Mouse (Mus musculus) lung, adult 2 months (tissue): ENCODE data around the gene Ak1. TPM values are rescaled to one million over a fixed set of nuclear protein-coding genes. Genes with fewer than 3 reads are reported as not detected.

ENCODE experiments used
- DNase-seq: peaks from one replicate; pipeline ENCODE4 v3.0.0; 2022
- H3K4me1 ChIP-seq: fragments of 200-500 bp; 2 replicates; pipeline ENCODE4 v1.6.1; 2011; ENCODE audit warnings: low read length; ENCODE audit not compliant: control insufficient read depth, insufficient read depth
- H3K4me3 ChIP-seq: fragments of 200-500 bp; replicated peaks from 2 replicates; pipeline ENCODE3; 2011; ENCODE audit warnings: low read depth, mild to moderate bottlenecking, control low read depth, low read length; ENCODE audit errors: extremely low read depth
- CTCF ChIP-seq: fragments of 200-500 bp; IDR thresholded peaks from 2 replicates; pipeline ENCODE4 v1.5.1; 2011; ENCODE audit warnings: mild to moderate bottlenecking, low read length, control low read depth; ENCODE audit not compliant: insufficient read depth
- POLR2A ChIP-seq: fragments of 200-500 bp; IDR thresholded peaks from 2 replicates; pipeline ENCODE4 v1.6.1; 2011; ENCODE audit warnings: low read depth, mild to moderate bottlenecking, control low read depth, low read length, borderline replicate concordance; ENCODE audit errors: extremely low read depth
- whole genome bisulfite sequencing: fragments of 180-500 bp; shearing (Covaris S2); methylation state at CpG from one replicate; pipeline ENCODE4 v1.1.7; 2018; 5-methylcytosine and 5-hydroxymethylcytosine counted together
- polyA plus RNA-seq: library from polyadenylated mRNA; depleted of rRNA; stranded (reverse); fragments of >200 nt; gene quantifications from 2 replicates; pipeline ENCODE4 v1.2.3, GENCODE M21; 2012

The Ak1 gene
- polyA plus RNA-seq, 1 experiment = 65.9 TPM

DNA sequence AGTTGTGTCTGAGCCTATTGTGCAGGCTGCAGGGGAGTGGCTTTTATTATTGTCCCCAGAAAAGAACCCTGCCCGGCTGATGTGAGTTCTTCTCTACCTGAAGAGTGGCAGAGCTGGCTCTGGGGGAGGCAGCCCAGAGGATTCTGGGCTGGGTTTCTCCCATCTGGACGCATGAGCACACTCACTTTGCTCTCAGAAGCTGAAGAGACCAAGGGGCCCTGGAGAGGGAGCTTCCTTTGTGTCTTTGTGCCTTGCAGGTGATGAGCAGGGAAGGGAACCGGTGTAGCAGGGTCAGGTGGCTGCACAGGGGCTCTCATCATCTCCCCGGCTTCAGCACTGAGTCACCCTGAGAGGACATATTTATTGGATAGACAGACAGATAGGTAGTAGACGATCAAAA, 40.7 kb downstream of the Ak1 start:
- no peak for TF ChIP-seq POLR2A
- no peak for TF ChIP-seq CTCF
- WGBS = 49% methylated on average over 5 of the region's 5 CpGs
- DNase-seq = no peak
- Histone ChIP-seq H3K4me3 (no peak overlapping the region), H3K4me1 (peaks cover 24% of the 10 kb centered on the region)

DNA sequence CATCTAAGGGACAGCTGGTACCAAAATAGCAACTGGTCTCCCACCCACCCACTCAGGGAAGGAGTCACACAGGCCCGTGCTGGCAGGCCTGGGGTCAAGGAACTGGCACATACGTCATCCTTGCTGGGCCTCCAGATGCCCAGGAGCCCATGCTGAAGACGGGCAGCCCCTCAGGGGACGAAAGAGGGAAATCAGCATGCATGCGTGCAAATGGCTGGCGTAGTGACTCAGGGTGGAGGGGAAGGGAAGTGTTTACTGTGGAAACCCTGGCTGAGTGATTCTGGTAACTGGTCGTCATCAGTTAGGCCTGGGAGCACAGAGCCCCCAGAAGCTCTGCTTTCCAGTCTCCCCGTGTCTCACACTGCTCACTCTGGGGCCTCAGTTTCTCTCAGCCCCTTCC, 43.8 kb downstream of the Ak1 start:
- no peak overlapping the region for H3K4me3 ChIP-seq
- TF ChIP-seq CTCF (no peak), POLR2A (no peak)
- peaks cover 17% of the 10 kb centered on the region for H3K4me1 ChIP-seq
- WGBS = 48% methylated on average over 8 of the region's 8 CpGs
- no peak for DNase-seq

DNA sequence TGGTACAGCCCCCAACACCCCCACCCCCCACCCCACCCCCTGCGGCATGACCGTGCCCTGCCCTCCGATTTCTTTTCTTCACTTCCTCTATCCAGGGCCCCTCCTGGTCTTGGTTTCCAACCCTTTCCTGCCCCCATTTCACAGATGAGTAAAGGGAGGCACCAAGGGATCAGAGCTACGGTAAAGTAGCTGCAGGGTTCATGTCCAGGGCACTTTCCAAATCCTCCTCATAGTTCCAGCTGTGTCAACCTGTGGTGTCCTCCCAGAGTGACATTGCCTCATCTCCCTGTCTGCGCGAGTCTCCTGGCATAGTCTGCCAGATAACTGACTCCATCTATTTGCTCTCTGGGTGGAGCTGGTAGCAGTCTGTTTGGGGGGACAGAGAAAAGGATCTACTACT, 44.3 kb downstream of the Ak1 start:
- Histone ChIP-seq H3K4me1 (peaks cover 13% of the 10 kb centered on the region), H3K4me3 (no peak overlapping the region)
- WGBS = 40% methylated on average over 6 of the region's 6 CpGs
- DNase-seq = no peak
- no peak for TF ChIP-seq POLR2A
- TF ChIP-seq CTCF = no peak

DNA sequence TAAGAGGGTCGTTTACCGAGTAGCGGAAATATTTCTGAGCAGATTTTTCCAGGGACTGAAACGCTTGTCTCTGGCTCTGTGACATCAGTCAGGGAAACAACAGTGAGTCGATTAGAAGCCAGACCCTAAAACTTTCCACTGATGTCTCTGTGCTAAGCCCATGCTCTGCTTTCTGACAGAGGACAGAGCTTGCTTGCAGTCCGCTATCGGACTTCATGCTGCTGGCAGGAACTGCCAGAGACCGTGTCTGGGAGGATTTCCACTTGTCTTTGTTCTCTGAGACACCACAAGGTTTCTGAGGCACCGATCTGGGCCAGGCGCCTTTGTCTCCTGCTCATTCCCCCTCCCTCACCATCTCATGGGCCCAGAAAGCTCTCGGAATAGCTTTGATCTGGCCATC, 46.2 kb downstream of the Ak1 start:
- WGBS = 30% methylated on average over 11 of the region's 11 CpGs
- Histone ChIP-seq H3K4me1 (peaks cover 7% of the 10 kb centered on the region), H3K4me3 (no peak overlapping the region)
- TF ChIP-seq POLR2A = no peak
- TF ChIP-seq CTCF = no peak
- DNase-seq = no peak

DNA sequence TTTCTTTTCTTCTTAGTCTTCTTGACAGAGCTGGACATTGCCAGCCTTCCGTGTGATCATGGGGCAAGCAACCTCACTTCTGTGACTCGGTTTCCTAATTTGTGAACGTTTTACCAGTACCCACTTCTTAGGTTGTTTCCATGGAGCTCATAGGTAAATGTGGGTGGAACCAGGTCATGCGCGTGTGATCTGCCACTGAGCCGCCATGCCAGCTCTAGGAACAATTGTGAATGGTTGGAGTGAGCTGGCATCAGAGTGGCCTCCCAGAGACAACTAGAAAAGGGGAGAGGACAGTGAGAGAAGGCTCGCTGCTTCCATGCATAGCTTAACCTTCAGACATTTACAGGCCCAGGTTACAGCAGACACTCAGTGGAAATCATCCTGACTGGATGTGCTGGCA, 46.6 kb downstream of the Ak1 start:
- WGBS = 80% methylated on average over 7 of the region's 7 CpGs
- TF ChIP-seq CTCF (no peak), POLR2A (no peak)
- DNase-seq = no peak
- peaks cover 7% of the 10 kb centered on the region for H3K4me1 ChIP-seq
- H3K4me3 ChIP-seq = no peak overlapping the region

DNA sequence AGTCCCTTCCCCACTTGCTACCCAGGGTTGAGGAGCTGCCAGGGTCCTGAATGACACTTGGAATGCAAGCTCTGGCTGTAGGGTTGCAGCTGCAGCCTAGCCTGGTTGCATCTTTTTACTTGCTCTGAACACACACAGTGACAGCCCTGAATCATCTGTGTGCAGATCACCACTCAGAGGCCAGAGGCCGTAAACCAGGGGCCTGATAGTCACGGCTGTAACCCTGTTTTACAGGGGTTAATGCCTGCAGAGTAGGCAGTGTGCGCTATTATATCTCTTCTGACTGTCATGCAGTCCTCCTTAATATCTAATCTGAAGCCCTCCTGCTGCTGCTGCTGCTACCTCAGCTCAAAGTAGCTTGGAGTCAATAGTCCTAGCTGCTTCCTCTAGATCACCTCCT, 48.3 kb downstream of the Ak1 start:
- DNase-seq = no peak
- no peak overlapping the region for H3K4me3 ChIP-seq
- H3K4me1 ChIP-seq = peaks cover 6% of the 10 kb centered on the region
- TF ChIP-seq CTCF (no peak), POLR2A (no peak)
- 79% methylated on average over 3 of the region's 3 CpGs for WGBS

DNA sequence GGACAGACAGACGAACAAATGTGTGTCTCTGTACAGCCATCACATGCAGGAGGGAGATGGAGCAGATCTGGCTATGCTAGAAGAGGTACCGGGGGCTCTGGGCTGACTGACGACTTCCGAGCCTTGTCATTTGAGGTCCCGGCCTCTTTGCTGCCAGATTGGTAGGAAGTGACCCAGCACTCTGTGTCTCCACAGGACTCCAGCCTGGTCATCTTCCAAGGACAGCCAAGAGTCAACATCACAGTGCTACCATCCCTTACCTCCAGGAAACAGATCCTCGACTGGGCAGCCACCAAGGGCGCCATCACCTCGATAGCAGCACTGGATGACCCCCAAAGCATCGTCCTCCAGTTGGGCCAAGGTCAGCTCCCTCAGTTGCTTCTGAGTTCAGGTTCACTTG, 49.6 kb downstream of the Ak1 start:
- TF ChIP-seq CTCF (no peak), POLR2A (no peak)

DNA sequence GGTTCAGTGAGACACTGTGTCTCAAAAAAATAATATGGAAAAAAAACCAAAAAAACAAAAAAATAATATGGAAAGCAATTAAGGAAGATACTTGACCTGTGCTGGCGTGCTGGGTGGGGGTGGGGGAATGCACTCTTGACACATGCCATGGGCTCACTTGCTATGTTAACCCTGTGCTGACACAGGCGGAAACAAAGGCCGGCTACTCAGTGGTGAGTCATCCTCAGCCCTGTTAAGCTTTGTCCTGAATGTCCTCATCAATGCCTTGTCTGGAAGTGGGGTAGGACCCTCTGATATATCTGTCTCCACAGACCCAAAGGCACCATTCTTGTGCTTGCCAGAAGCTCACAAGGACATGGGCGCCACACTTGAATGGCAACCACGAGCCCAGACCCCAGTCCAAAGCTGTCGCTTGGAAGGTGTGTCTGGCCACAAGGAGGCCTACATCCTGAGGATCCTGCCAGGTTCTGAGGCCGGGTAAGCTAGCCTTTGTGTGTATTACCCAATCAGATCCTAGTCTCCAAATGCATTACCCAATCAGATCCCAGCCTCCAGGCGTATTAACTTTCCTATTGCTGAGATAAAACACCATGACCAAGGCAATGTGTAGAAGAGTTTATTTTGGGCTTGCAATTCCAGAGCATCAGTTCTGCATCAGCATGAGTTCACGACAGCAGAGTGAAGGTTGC, 50.5 kb downstream of the Ak1 start:
- DNase-seq = no peak
- no peak overlapping the region for H3K4me3 ChIP-seq
- no peaks in the 10 kb centered on the region; the same call in 1 of the 2 replicates for H3K4me1 ChIP-seq
- WGBS = 75% methylated on average over 9 of the region's 9 CpGs
- no peak for TF ChIP-seq CTCF
- no peak for TF ChIP-seq POLR2A

More for the DNA sequence above, 49.6 kb downstream of the Ak1 start:
- no peak for DNase-seq
- no peaks in the 10 kb centered on the region; the same call in 1 of the 2 replicates for H3K4me1 ChIP-seq
- H3K4me3 ChIP-seq = no peak overlapping the region
- WGBS = 78% methylated on average over 9 of the region's 9 CpGs

DNA sequence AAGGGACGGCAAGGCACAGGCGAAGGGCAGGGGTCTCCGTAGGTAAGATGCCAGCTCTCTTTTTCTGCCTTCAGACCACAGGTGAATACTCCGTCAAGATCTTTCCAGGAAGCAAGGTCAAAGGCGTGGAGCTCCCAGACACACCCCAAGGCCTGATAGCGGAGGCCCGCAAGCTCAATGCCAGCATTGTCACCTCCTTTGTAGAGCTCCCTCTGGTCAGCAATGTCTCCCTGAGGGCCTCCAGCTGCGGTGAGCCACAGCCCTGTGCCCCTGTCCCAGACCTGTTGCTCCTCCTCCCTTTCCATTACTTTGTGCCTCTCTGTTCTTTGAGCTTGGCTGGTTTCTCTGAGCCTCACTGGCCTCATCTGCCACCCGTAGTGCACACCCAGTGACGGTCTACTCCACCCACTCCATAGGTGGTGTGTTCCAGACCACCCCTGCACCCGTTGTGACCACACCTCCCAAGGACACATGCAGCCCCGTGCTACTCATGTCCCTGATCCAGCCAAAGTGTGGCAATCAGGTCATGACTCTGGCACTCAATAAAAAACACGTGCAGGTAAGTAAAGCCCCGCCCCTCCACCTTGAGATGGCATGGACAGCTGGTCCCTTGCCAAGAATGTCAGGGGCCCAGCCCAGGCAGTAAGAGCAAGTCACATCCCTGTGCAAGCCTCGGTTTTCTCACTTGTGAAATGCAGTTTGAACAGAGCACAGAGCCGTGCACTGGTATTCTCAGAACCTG, 51.8 kb downstream of the Ak1 start:
- Histone ChIP-seq H3K4me3 (no peak overlapping the region), H3K4me1 (no peaks in the 10 kb centered on the region; the same call in 1 of the 2 replicates)
- no peak for TF ChIP-seq CTCF
- no peak for TF ChIP-seq POLR2A
- 71% methylated on average over 16 of the region's 16 CpGs for WGBS
- DNase-seq = peak; percentile 48

DNA sequence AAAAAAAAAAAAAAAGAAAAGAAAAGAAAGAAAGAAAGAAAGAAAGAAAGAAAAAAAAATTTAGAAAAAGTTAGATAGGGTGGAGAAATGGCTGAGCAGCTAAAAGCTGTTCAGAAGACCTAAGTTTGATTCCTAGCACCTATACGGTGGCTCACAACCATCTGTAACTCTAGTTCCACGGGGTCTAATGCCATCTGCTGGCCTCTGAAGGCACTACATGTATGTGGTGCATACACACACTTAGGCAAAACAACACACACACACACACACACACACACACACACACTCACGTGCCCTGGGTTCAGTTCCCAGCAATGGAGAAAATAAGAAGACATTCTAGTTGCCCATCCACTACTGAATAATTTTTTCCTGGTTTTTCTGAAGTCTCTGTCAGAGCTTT, 55.3 kb downstream of the Ak1 start:
- DNase-seq = no peak
- no peak for TF ChIP-seq CTCF
- TF ChIP-seq POLR2A = no peak
- Histone ChIP-seq H3K4me3 (no peak overlapping the region), H3K4me1 (no peaks in the 10 kb centered on the region)
- WGBS = 85% methylated on average over 3 of the region's 3 CpGs

DNA sequence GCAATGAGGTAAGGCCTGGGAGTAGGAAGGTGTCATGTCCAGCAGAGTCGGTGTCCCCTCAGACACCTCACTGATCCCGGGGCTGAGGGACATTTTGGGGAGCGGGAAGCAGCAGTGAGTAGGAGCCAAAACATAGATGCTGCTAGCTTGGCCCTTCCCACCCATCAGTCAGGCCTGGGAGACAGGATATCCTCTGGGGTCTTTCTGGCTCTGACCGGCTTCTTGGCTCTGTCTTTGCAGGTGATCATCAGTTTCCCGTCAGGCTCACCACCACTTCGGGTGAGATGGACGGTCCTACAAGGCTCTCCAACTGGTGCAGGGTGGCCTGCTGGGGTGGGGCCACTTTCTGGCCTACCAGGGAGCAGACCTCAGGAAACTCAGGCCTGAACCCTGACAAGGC, 56.1 kb downstream of the Ak1 start:
- 73% methylated on average over 7 of the region's 7 CpGs for WGBS
- Histone ChIP-seq H3K4me3 (no peak overlapping the region), H3K4me1 (no peaks in the 10 kb centered on the region)
- DNase-seq = no peak
- no peak for TF ChIP-seq CTCF
- no peak for TF ChIP-seq POLR2A
